Mouse (Mus musculus): ENCODE measurements around the gene Exosc7. TPM values are rescaled to one million over a fixed set of nuclear protein-coding genes. Genes with fewer than 3 reads are reported as not detected.

Gene Exosc7
- 25.1 and 33.1 TPM in 2 replicates for polyA plus RNA-seq (2012; rRNA removed; ENCODE audit: low replicate concordance)

DNA sequence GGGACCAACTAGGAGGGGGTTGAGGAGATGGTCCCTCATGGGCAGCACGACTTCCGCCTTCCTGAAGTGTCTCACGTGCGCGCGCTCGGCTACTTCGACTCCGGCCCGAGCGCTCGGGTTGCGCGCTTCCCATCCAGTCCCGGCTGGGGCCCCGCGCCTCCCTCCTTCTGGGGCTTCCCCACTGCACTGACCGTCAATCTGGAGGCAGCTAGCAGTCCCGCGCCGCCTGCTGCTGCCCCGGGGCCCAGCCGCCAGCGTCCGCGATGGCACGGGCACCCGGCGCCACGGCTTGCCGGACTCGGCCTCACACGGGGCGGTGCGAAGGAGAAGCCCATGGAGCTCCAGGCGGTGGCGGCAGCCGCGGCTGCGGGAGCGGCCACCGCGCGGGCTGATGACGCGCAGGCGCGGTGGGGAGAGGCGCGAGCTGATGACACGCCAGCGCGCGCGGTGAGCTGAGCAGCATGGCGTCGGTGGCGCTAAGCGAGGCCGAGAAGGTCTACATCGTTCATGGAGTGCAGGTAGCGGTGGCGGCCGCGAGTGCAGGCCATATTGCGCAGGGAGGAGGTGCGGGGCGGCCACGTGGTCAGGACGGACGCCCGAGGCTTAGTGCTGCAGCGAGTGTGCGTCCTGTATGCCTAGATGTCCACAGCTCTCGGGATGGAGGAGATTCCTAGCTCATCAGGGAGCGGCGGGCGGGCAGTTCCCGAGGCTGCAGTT lies at the start of gene Exosc7, which contains the start of gene Zdhhc3:
Exosc7 (plus strand) TSS at position 411 of the 717 bp plus-strand sequence.
Zdhhc3 (minus strand) TSS at position 401 of the 717 bp plus-strand sequence.

DNA sequence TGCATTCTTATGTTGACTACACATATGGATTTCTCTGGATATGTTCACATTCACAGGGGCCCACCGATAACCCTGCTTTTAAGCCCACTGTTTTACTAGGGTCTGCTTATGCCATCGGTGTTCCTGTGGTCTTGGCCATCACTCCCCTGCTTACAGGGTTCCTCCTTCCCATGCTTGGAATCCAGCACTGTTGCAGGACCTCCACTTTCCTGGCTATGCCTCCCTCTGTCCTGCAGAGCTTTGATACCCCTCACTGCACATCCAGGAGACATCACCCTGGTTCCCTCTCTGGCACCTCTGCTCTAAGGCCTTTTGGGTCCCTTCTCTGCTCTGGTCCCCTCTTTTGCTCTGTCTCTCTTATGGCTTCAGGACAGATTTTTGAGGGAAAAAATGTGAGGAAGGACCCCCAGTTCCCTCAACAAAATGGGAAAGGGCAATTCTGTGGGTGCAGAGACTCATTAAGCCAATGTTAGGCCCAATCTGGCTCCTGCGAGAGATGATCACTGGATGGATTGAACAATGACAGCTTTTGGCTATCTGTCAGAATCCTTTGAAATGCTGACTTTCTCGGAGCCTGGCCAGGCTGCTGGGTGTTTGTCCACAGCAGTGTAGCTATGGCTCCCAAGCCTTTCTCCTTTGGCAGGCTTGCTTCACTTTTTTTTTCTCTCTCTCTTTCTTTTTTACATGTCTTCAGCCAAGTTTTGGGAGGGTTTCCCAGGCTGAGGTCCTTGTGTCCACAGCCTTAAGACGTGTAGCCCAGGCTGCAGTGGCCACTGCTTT lies 37.4 kb downstream of the Exosc7 start, which contains the start of gene Clec3b:
Clec3b (plus strand) TSS at position 706 of the 780 bp plus-strand sequence.

Other genes starting within 250 kb of the Exosc7 start
- 33.8 and 62.7 TPM in 2 replicates for gene Zfp445, start 247.2 kb upstream of the Exosc7 start, polyA plus RNA-seq (2012; rRNA removed; ENCODE audit: low replicate concordance)
- 2.6 and 6.5 TPM in 2 replicates for gene Zkscan7, start 227.5 kb upstream of the Exosc7 start, polyA plus RNA-seq (2012; rRNA removed; ENCODE audit: low replicate concordance)
- gene Zfp105, start 190.1 kb upstream of the Exosc7 start, polyA plus RNA-seq (2012; rRNA removed; ENCODE audit: low replicate concordance): 0.67 and 2.4 TPM in 2 replicates
- 2.9 and 3.2 TPM in 2 replicates for gene 1110059G10Rik, start 162.2 kb upstream of the Exosc7 start, polyA plus RNA-seq (2012; rRNA removed; ENCODE audit: low replicate concordance)
- gene Kif15, start 162.2 kb upstream of the Exosc7 start, polyA plus RNA-seq (2012; rRNA removed; ENCODE audit: low replicate concordance): 0.69 and 9.7 TPM in 2 replicates
- 15.7 and 18.2 TPM in 2 replicates for gene Tmem42, start 91.9 kb upstream of the Exosc7 start, polyA plus RNA-seq (2012; rRNA removed; ENCODE audit: low replicate concordance)
- 0.20 and 0.31 TPM in 2 replicates for gene Tgm4, start 78.5 kb upstream of the Exosc7 start, polyA plus RNA-seq (2012; rRNA removed; ENCODE audit: low replicate concordance)
- gene Zdhhc3, start within 50 bp of the Exosc7 start, polyA plus RNA-seq (2012; rRNA removed; ENCODE audit: low replicate concordance): 94.7 and 175 TPM in 2 replicates
- 228 and 407 TPM in 2 replicates for gene Clec3b, start 37.7 kb downstream of the Exosc7 start, polyA plus RNA-seq (2012; rRNA removed; ENCODE audit: low replicate concordance)
- gene Cdcp1, start 102.8 kb downstream of the Exosc7 start, polyA plus RNA-seq (2012; rRNA removed; ENCODE audit: low replicate concordance): 0.03 and 12.1 TPM in 2 replicates
- gene Tmem158, start 147.5 kb downstream of the Exosc7 start, polyA plus RNA-seq (2012; rRNA removed; ENCODE audit: low replicate concordance): 7.4 and 36.0 TPM in 2 replicates